Mouse (Mus musculus): ENCODE results near the gene Rgs6.

GRCm38 (mm10) chr12:82921287-82922015, 333.4 kb downstream of the Rgs6 start:
- TF ChIP-seq POLR2A (IDR thresholded peaks at IDR 0.05; ENCODE audit: borderline replicate concordance, extremely low read depth, insufficient read depth, insufficient read length, poor library complexity, severe bottlenecking) (no peak), CTCF (IDR thresholded peaks at IDR 0.05; ENCODE audit: borderline replicate concordance, extremely low read depth, insufficient read depth, insufficient read length) (no peak)

All from brain, embryonic 14.5 days (tissue).